Mouse (Mus musculus): Measurements from ENCODE around the gene Mgst3.

- no peak for TF ChIP-seq CTCF (IDR thresholded peaks at IDR 0.05; ENCODE audit: low read depth)
- TF ChIP-seq EP300 (IDR thresholded peaks at IDR 0.05; ENCODE audit: low read depth): no peak
Measured at GRCm38 (mm10) chr1:167383178-167383577, 10.5 kb downstream of the Mgst3 start.

Data from heart, postnatal 0 days (tissue).